Mouse (Mus musculus) urinary bladder, postnatal 25 days (tissue): Measurements from ENCODE around the gene H2al1j.
"Not testable (repeated sequence)": the region's sequence is repeated elsewhere in the genome, so short reads cannot be mapped to it uniquely, and the experiment has no call there.

Source experiments
- DNase-seq: peaks from one replicate; pipeline ENCODE4 v3.0.0; 2022; ENCODE audit warnings: low spot score

The H2al1j gene

GRCm38 (mm10) chrX:11327522-11327921 lies at the start of gene H2al1j:
Gene H2al1j (plus strand): TSS chrX:11327822.
- not testable (repeated sequence) for DNase-seq

GRCm38 (mm10) chrX:11280741-11281140 lies 46.9 kb upstream of the H2al1j start:
- DNase-seq: no peak

- no peak for DNase-seq
These were observed 39.2 kb upstream of the H2al1j start for GRCm38 (mm10) chrX:11288306-11288882.

GRCm38 (mm10) chrX:11289244-11289643 lies 38.4 kb upstream of the H2al1j start:
- no peak for DNase-seq

- DNase-seq: not testable (repeated sequence)
These were observed 28.7 kb upstream of the H2al1j start, which contains the start of gene H2al1a for GRCm38 (mm10) chrX:11298957-11299356. Gene H2al1a (plus strand): TSS chrX:11299257.

- not testable (repeated sequence) for DNase-seq
These were observed 25.5 kb upstream of the H2al1j start, which contains the start of gene H2al1b for GRCm38 (mm10) chrX:11302132-11302531. Gene H2al1b (plus strand): TSS chrX:11302432.

GRCm38 (mm10) chrX:11305355-11305754 lies 22.3 kb upstream of the H2al1j start, which contains the start of gene H2al1c:
Gene H2al1c (plus strand): TSS chrX:11305655.
- DNase-seq: not testable (repeated sequence)

GRCm38 (mm10) chrX:11308524-11308923 lies 19.1 kb upstream of the H2al1j start, which contains the start of gene H2al1d:
Gene H2al1d (plus strand): TSS chrX:11308824.
- DNase-seq: not testable (repeated sequence)

GRCm38 (mm10) chrX:11311634-11312033 lies 16.0 kb upstream of the H2al1j start, which contains the start of gene H2al1e:
Gene H2al1e (plus strand): TSS chrX:11311934.
- DNase-seq: not testable (repeated sequence)

GRCm38 (mm10) chrX:11314858-11315257 lies 12.8 kb upstream of the H2al1j start, which contains the start of gene H2al1f:
Gene H2al1f (plus strand): TSS chrX:11315158.
- not testable (repeated sequence) for DNase-seq

- not testable (repeated sequence) for DNase-seq
These were observed 9.7 kb upstream of the H2al1j start, which contains the start of gene H2al1g for GRCm38 (mm10) chrX:11317956-11318355. Gene H2al1g (plus strand): TSS chrX:11318256.

GRCm38 (mm10) chrX:11321192-11321591 lies 6.4 kb upstream of the H2al1j start, which contains the start of gene H2al1h:
Gene H2al1h (plus strand): TSS chrX:11321492.
- DNase-seq: not testable (repeated sequence)

GRCm38 (mm10) chrX:11324359-11324758 lies 3.3 kb upstream of the H2al1j start, which contains the start of gene H2al1i:
Gene H2al1i (plus strand): TSS chrX:11324659.
- DNase-seq: not testable (repeated sequence)

- DNase-seq: no peak
These were observed 18.1 kb downstream of the H2al1j start for GRCm38 (mm10) chrX:11345762-11346161.

- no peak for DNase-seq
These were observed 19.1 kb downstream of the H2al1j start for GRCm38 (mm10) chrX:11346756-11347155.

GRCm38 (mm10) chrX:11360823-11361222 lies 33.2 kb downstream of the H2al1j start:
- DNase-seq: no peak

GRCm38 (mm10) chrX:11361261-11361660 lies 33.6 kb downstream of the H2al1j start:
- no peak for DNase-seq

- DNase-seq: no peak
These were observed 36.3 kb downstream of the H2al1j start for GRCm38 (mm10) chrX:11363890-11364289.

GRCm38 (mm10) chrX:11365151-11365550 lies 37.5 kb downstream of the H2al1j start:
- no peak for DNase-seq
